ENCODE assay signal across 32 mouse cellular contexts in the genomic region with DNA sequence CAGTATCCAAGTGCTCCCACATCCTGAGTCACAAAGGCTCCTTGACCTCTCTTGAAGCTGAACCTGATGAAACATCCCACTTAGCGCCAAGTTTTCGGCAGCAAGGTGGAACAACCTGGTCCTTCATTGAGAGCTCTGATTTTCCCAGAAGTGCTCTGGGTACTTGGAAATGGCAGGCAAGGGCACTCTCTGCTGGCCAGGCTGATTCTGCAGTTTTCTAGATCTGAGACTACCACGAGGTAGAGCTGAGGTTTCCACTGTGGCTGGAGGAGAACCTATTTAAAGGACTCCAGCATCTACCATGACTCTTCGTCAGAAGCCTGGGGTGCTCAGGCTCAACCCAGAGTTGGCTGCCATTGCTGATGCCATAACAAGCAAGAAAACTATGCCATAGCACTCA. TPM values are rescaled to one million over a fixed set of nuclear protein-coding genes. Genes with fewer than 3 reads are reported as not detected.
DNase-seq lines count a peak whose midpoint lies in the region; ATAC-seq and TF ChIP-seq lines count a peak whose summit lies in the region.
"Had no signal": no experiment of that assay in that cellular context is flagged by ENCODE, and none has a peak within 500 bp of the region (broad histone marks: within the 10 kb centered on the region; RNA-seq: fewer than 3 reads in every experiment).

No protein-coding gene starts in this region.

- H3K9ac ChIP-seq in heart, adult 2 months (ENCODE audit: low read depth, low read length) = no peak overlapping the region
- H3K9ac ChIP-seq: heart, embryonic 15.5 days; hindbrain, embryonic 13.5 days; liver, embryonic 15.5 days; lung, embryonic 14.5 days had no signal

- H3K4me1 ChIP-seq in heart, adult 2 months (ENCODE audit: control insufficient read depth, insufficient read depth, low read length) = no peaks in the 10 kb centered on the region; the same call in 1 of the 2 replicates
- no peaks in the 10 kb centered on the region for H3K4me1 ChIP-seq in cortical plate, adult 2 months (ENCODE audit: control insufficient read depth, insufficient read depth, low read length)
- H3K4me1 ChIP-seq: liver, embryonic 15.5 days had no signal

- intact Hi-C loops in heart, adult 2 months (cut with DNase I) = no loop called here
- intact Hi-C loops in left cerebral cortex, adult 2 months (cut with DNase I) = no loop called here

- no peak overlapping the region for H3K4me3 ChIP-seq in heart, adult 2 months
- no peak overlapping the region for H3K4me3 ChIP-seq in left cerebral cortex, adult 2 months
- no peak overlapping the region for H3K4me3 ChIP-seq in cortical plate, adult 2 months (ENCODE audit: insufficient read depth, low read length)
- H3K4me3 ChIP-seq: erythroblast, embryonic 14.5 days; heart, embryonic 10.5 days; heart, embryonic 15.5 days; hindbrain, embryonic 13.5 days; liver, embryonic 15.5 days; midbrain, embryonic 10.5 days had no signal

- H3K27ac ChIP-seq in heart, adult 2 months = no peak overlapping the region
- no peak overlapping the region for H3K27ac ChIP-seq in left cerebral cortex, adult 2 months
- H3K27ac ChIP-seq in cortical plate, adult 2 months (ENCODE audit: insufficient read depth, low read length) = no peak overlapping the region
- H3K27ac ChIP-seq: heart, embryonic 10.5 days; heart, embryonic 15.5 days; hindbrain, embryonic 13.5 days; liver, embryonic 15.5 days; midbrain, embryonic 10.5 days had no signal

- WGBS in heart, adult 2 months = 60% methylated on average over 4 of the region's 4 CpGs

- H3K79me2 ChIP-seq in heart, adult 2 months (replicated peaks; ENCODE audit: control insufficient read depth, insufficient read depth, low read length) = no peaks in the 10 kb centered on the region

- no peaks in the 10 kb centered on the region for H3K27me3 ChIP-seq in heart, adult 2 months (ENCODE audit: control insufficient read depth, insufficient read depth, low read length)
- H3K27me3 ChIP-seq: liver, embryonic 15.5 days had no signal

- no peak for TF ChIP-seq POLR2A in heart, adult 2 months (IDR thresholded peaks at IDR 0.05; ENCODE audit: insufficient read depth, low read depth, low read length)
- no peak for TF ChIP-seq POLR2A in cortical plate, adult 2 months (IDR thresholded peaks at IDR 0.05; ENCODE audit: extremely low read depth, insufficient read depth, low read length)

- TF ChIP-seq CTCF in heart, adult 2 months (IDR thresholded peaks at IDR 0.05) = peak; percentile 63
- TF ChIP-seq CTCF in left cerebral cortex, adult 2 months (IDR thresholded peaks at IDR 0.05) = peak; percentile 44
- peak; percentile 43 for TF ChIP-seq CTCF in cortical plate, adult 2 months (IDR thresholded peaks at IDR 0.05; ENCODE audit: extremely low read depth, insufficient read depth, low read length)

- no peaks in the 10 kb centered on the region for H3K36me3 ChIP-seq in heart, adult 2 months (ENCODE audit: control insufficient read depth, insufficient read depth, low read length)
- H3K36me3 ChIP-seq: heart, embryonic 10.5 days; heart, embryonic 15.5 days; hindbrain, embryonic 13.5 days; liver, embryonic 15.5 days; midbrain, embryonic 10.5 days had no signal

- 0 out of 2 replicates have a peak, but pooled peaks have one; percentile 60 for ATAC-seq in frontal cortex, adult (ENCODE audit: low TSS enrichment)
- ATAC-seq: inflammation-experienced regulatory T-cells, adult 6 months had no signal

- no peak for TF ChIP-seq EP300 in heart, adult 2 months (IDR thresholded peaks at IDR 0.05; ENCODE audit: insufficient read depth, low read depth, low read length)

- DNase-seq in frontal cortex, postnatal 14 days (ENCODE audit: low spot score in 2 of 2) = no peak
- no peak for DNase-seq in heart, adult 2 months
- DNase-seq in heart, adult 18-20 months = no peak
- DNase-seq in left cerebral cortex, adult 2 months (ENCODE audit: extremely low spot score in 1 of 2, low spot score in 2 of 2) = no peak
- no peak for DNase-seq in left cerebral cortex, adult 11 months (ENCODE audit: low spot score)
- DNase-seq in ovary, postnatal 10 days (ENCODE audit: low spot score) = no peak
- DNase-seq: adrenal gland, postnatal 14 days; cerebellum, adult 18-20 months; cerebellum, postnatal 10 days; heart, postnatal 36 days; kidney, adult 11 months; kidney, postnatal 36 days; layer of hippocampus, postnatal 36 days; liver; lung, embryonic 14.5 days; lung, postnatal 14 days; retina, postnatal 1 day; right cerebral cortex, postnatal 14 days; spleen, adult 18-20 months; thymus, adult 18-20 months; thymus, postnatal 36 days had no signal

RNA-seq across cellular contexts. Expression of gene Ky, which starts 8.0 kb away (rescaled TPM):
- total RNA-seq in heart, adult 2 months (2021) = 10 to 100 TPM; 11.4 to 12.1 TPM
- 8.2 and 15.7 TPM in 2 replicates for polyA plus RNA-seq in heart, adult 2 months (2012; rRNA removed)
- 10 to 100 TPM in 1 of 2 experiments, 1 to 10 TPM in 1; 7.3 to 12.2 TPM for total RNA-seq in heart, adult 18-20 months (2021)
- 1 to 10 TPM; 2.0 to 2.1 TPM for total RNA-seq in left cerebral cortex, adult 2 months (2021)
- polyA plus RNA-seq in cortical plate, adult 2 months (2012; rRNA removed) = 2.0 and 2.1 TPM in 2 replicates
- total RNA-seq: common myeloid progenitor, adult 5-6 weeks; monocyte, adult 5-6 weeks had no signal
- polyA plus RNA-seq: erythroblast, embryonic 14.5 days had no signal
